Mouse (Mus musculus) lung, adult 2 months (tissue): ENCODE results near the gene Opcml. TPM values are rescaled to one million over a fixed set of nuclear protein-coding genes. Genes with fewer than 3 reads are reported as not detected.

Experiments
- DNase-seq: peaks from one replicate; pipeline ENCODE4 v3.0.0; 2022
- H3K4me1 ChIP-seq: fragments of 200-500 bp; 2 replicates; pipeline ENCODE4 v1.6.1; 2011; ENCODE audit warnings: low read length; ENCODE audit not compliant: control insufficient read depth, insufficient read depth
- H3K4me3 ChIP-seq: fragments of 200-500 bp; replicated peaks from 2 replicates; pipeline ENCODE3; 2011; ENCODE audit warnings: low read depth, mild to moderate bottlenecking, control low read depth, low read length; ENCODE audit errors: extremely low read depth
- CTCF ChIP-seq: fragments of 200-500 bp; IDR thresholded peaks from 2 replicates; pipeline ENCODE4 v1.5.1; 2011; ENCODE audit warnings: mild to moderate bottlenecking, low read length, control low read depth; ENCODE audit not compliant: insufficient read depth
- POLR2A ChIP-seq: fragments of 200-500 bp; IDR thresholded peaks from 2 replicates; pipeline ENCODE4 v1.6.1; 2011; ENCODE audit warnings: low read depth, mild to moderate bottlenecking, control low read depth, low read length, borderline replicate concordance; ENCODE audit errors: extremely low read depth
- WGBS: fragments of 180-500 bp; shearing (Covaris S2); methylation state at CpG from one replicate; pipeline ENCODE4 v1.1.7; 2018; 5-methylcytosine and 5-hydroxymethylcytosine counted together
- polyA plus RNA-seq: library from polyadenylated mRNA; depleted of rRNA; stranded (reverse); fragments of >200 nt; gene quantifications from 2 replicates; pipeline ENCODE4 v1.2.3, GENCODE M21; 2012

The Opcml gene
- polyA plus RNA-seq, 1 experiment = 0.26 TPM

GRCm38 (mm10) chr9:28621939-28622338, 831.4 kb downstream of the Opcml start:
- no peak overlapping the region for H3K4me3 ChIP-seq
- no peak for DNase-seq
- no peaks in the 10 kb centered on the region for H3K4me1 ChIP-seq
- TF ChIP-seq POLR2A (no peak), CTCF (no peak)
- 88% methylated on average over 1 of the region's 1 CpGs for WGBS

- no peak overlapping the region for H3K4me3 ChIP-seq
- WGBS = 65% methylated on average over 10 of the region's 10 CpGs
- TF ChIP-seq POLR2A (no peak), CTCF (no peak)
- H3K4me1 ChIP-seq = no peaks in the 10 kb centered on the region
- DNase-seq = no peak
Measured at GRCm38 (mm10) chr9:28624870-28625269, 834.3 kb downstream of the Opcml start.

GRCm38 (mm10) chr9:28642766-28643165, 852.2 kb downstream of the Opcml start:
- no peak for DNase-seq
- Histone ChIP-seq H3K4me1 (no peaks in the 10 kb centered on the region), H3K4me3 (no peak overlapping the region)
- TF ChIP-seq POLR2A (no peak), CTCF (no peak)

- DNase-seq = no peak
- 63% methylated on average over 2 of the region's 2 CpGs for WGBS
- no peak for TF ChIP-seq POLR2A
- TF ChIP-seq CTCF = no peak
- H3K4me3 ChIP-seq = no peak overlapping the region
- H3K4me1 ChIP-seq = no peaks in the 10 kb centered on the region
Measured at GRCm38 (mm10) chr9:28644063-28644462, 853.5 kb downstream of the Opcml start.

- no peaks in the 10 kb centered on the region for H3K4me1 ChIP-seq
- no peak for DNase-seq
- whole genome bisulfite sequencing = 61% methylated on average over 4 of the region's 4 CpGs
- TF ChIP-seq CTCF (no peak), POLR2A (no peak)
- no peak overlapping the region for H3K4me3 ChIP-seq
Measured at GRCm38 (mm10) chr9:28650089-28650488, 859.5 kb downstream of the Opcml start.

- WGBS = 86% methylated on average over 2 of the region's 2 CpGs
- Histone ChIP-seq H3K4me1 (no peaks in the 10 kb centered on the region), H3K4me3 (no peak overlapping the region)
- no peak for DNase-seq
- TF ChIP-seq CTCF (no peak), POLR2A (no peak)
Measured at GRCm38 (mm10) chr9:28659996-28660395, 869.4 kb downstream of the Opcml start.

- Histone ChIP-seq H3K4me1 (no peaks in the 10 kb centered on the region), H3K4me3 (no peak overlapping the region)
- no peak for DNase-seq
- TF ChIP-seq POLR2A (no peak), CTCF (no peak)
- 90% methylated on average over 3 of the region's 3 CpGs for WGBS
Measured at GRCm38 (mm10) chr9:28662882-28663281, 872.3 kb downstream of the Opcml start.

- Histone ChIP-seq H3K4me1 (no peaks in the 10 kb centered on the region), H3K4me3 (no peak overlapping the region)
- TF ChIP-seq POLR2A (no peak), CTCF (no peak)
- 72% methylated on average over 1 of the region's 1 CpGs for WGBS
- DNase-seq = no peak
Measured at GRCm38 (mm10) chr9:28680309-28680708, 889.7 kb downstream of the Opcml start.

GRCm38 (mm10) chr9:28681252-28682037, 890.9 kb downstream of the Opcml start:
- no peaks in the 10 kb centered on the region for H3K4me1 ChIP-seq
- DNase-seq = no peak
- WGBS = 73% methylated on average over 6 of the region's 6 CpGs
- no peak for TF ChIP-seq POLR2A
- no peak for TF ChIP-seq CTCF
- no peak overlapping the region for H3K4me3 ChIP-seq

GRCm38 (mm10) chr9:28683951-28684470, 893.4 kb downstream of the Opcml start:
- 58% methylated on average over 5 of the region's 5 CpGs for WGBS
- H3K4me1 ChIP-seq = no peaks in the 10 kb centered on the region
- no peak overlapping the region for H3K4me3 ChIP-seq
- TF ChIP-seq POLR2A (no peak), CTCF (no peak)
- DNase-seq = no peak

- DNase-seq = no peak
- no peak overlapping the region for H3K4me3 ChIP-seq
- no peaks in the 10 kb centered on the region for H3K4me1 ChIP-seq
- TF ChIP-seq POLR2A (no peak), CTCF (no peak)
- 64% methylated on average over 7 of the region's 7 CpGs for WGBS
Measured at GRCm38 (mm10) chr9:28686942-28687611, 896.5 kb downstream of the Opcml start.
